Mouse (Mus musculus): Measurements from ENCODE around the gene Gatb. TPM values are rescaled to one million over a fixed set of nuclear protein-coding genes. Genes with fewer than 3 reads are reported as not detected.

The Gatb gene
- total RNA-seq, 2 experiments from 2014 or later = 17.4 to 19.6 TPM

DNA sequence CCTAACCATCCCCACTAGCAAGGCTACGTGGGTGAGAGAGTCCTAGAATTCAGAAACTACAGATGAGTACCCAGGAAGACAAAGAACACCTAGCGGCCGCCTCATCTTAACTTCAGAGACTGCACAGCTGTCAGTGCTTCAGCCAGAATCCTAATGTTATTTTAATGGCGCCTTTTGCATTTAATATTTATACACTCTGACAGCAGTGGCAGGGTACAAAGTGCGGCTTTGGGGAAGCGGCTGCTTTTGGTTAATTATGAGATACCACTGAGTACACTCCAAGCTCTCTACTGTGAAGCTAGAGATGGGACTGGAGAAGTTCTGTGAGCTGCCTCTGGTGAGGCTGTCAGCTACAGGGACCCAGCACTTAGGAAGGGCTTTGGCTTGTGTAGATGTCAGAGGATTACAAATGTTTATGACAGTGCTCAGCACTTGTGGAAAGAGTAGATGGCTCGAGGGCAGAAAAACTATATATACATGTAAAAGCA, 71.6 kb downstream of the Gatb start:
- TF ChIP-seq CTCF (IDR thresholded peaks at IDR 0.05) = no peak
- no peak overlapping the region for H3K27ac ChIP-seq
- H3K4me3 ChIP-seq = no peak overlapping the region
- DNase-seq = no peak
- intact Hi-C loops (cut with DNase I) = no loop called here

GRCm38 (mm10) chr3:85649176-85649575, 75.3 kb downstream of the Gatb start:
- TF ChIP-seq CTCF (IDR thresholded peaks at IDR 0.05) = no peak
- intact Hi-C loops (cut with DNase I) = no loop called here
- no peak overlapping the region for H3K27ac ChIP-seq

DNA sequence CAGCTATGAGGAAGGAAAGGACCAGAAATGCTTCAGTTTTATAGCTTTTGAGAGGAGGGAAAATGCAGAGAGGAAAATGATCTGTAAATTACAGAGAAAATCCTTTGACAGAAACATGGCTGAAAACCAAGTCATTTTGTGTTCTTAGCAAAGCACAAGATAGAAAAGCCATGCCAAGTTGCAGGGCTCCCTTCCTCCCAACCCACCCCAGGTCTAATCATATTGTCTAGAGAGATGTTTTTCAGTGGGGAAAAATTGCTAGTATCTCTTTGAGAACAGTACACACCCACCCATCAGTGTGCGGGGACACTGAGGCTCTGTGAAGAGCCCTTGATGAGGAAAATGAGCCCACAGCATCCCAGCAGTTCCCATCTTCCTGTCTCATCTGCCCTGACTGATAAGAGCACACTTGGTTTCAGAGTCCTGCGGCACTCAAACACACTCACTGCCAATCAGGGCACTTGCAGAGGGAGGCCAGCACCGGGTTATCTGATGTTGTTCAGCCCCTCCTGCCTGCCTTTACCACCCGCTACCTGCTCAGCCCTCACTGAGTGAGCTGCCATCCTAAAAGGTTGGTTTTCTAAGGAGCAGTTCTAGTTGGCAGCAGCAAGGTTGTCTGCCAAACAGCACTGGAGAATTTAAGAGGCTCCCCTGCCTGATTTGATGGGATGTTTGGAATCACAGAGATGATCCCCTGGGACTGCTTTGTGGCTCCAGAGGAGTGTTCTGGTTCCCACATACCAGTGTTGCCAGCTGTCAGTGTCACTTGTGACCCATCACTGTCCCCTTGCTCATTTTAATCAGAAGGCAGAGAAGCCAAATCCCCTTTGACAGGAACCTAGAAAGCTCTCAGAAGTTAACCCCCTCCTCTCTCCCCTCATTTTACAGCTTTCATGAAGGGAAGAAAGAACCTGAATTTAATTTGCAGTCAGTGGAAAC, 79.1 kb downstream of the Gatb start:
- intact Hi-C loops (cut with DNase I) = no loop called here
- no peak overlapping the region for H3K27ac ChIP-seq
- H3K4me3 ChIP-seq = no peak overlapping the region
- TF ChIP-seq CTCF (IDR thresholded peaks at IDR 0.05) = no peak
- DNase-seq = no peak

More at GRCm38 (mm10) chr3:85649176-85649575, 75.3 kb downstream of the Gatb start:
- no peak for DNase-seq
- H3K4me3 ChIP-seq = no peak overlapping the region

- H3K4me3 ChIP-seq = no peak overlapping the region
- intact Hi-C loops (cut with DNase I) = no loop called here
- no peak overlapping the region for H3K27ac ChIP-seq
- no peak for DNase-seq
- no peak for TF ChIP-seq CTCF (IDR thresholded peaks at IDR 0.05)
These were observed 81.6 kb downstream of the Gatb start for GRCm38 (mm10) chr3:85655538-85655937.

GRCm38 (mm10) chr3:85659681-85660080, 85.8 kb downstream of the Gatb start:
- no peak for TF ChIP-seq CTCF (IDR thresholded peaks at IDR 0.05)
- Histone ChIP-seq H3K27ac (no peak overlapping the region), H3K4me3 (no peak overlapping the region)
- no peak for DNase-seq
- intact Hi-C loops (cut with DNase I) = no loop called here

GRCm38 (mm10) chr3:85661926-85662813, 88.3 kb downstream of the Gatb start:
- no peak for TF ChIP-seq CTCF (IDR thresholded peaks at IDR 0.05)
- intact Hi-C loops (cut with DNase I) = no loop called here
- H3K27ac ChIP-seq = no peak overlapping the region
- H3K4me3 ChIP-seq = no peak overlapping the region
- no peak for DNase-seq

DNA sequence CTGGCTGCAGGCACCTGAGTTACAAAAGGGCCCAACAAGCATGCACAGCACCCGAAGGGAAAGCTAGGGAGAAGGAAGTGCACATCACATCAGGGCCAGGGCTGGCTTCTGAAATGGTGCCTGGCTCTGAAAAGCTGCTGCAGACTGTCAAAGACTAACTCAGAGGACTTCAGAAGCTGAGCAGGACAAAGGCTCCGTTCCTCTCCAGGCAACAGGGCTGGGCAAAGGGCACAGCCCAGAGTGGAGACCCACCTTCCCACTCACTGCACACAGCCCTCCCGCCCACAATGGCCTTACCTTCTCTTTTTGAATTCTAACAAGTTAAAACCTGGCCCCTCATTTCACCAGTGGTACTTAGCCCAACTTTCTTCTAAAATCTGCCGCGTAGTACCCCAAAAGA, 89.9 kb downstream of the Gatb start:
- intact Hi-C loops (cut with DNase I) = no loop called here
- no peak for TF ChIP-seq CTCF (IDR thresholded peaks at IDR 0.05)
- Histone ChIP-seq H3K27ac (no peak overlapping the region), H3K4me3 (no peak overlapping the region)
- no peak for DNase-seq

DNA sequence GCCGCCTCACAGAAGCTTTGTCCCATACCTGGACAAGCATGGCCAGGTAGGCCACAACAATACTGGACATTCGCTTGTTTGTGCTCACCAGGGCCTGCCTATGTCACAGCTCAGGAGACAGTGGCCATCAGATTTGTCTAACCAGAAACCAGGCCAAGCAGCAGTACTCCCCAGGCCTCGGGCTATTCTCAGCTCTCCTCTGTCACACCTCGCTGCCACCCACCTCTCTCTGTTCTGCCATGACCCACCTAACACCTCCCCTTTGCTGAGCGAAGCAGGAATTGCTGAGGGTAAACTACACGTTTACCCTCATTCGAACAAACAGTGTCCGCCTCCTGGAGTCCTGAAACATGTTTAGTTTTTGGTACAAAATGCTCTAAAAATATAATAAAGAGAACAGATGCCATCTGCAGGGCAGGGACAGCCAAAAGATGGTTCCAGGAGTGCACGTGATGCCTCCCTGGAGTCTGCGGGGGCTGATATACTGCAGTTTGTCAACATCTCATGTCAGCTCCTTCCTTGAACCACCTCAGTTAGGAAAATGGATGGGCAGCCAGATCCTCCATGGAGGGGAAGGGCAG, 90.8 kb downstream of the Gatb start:
- no peak for TF ChIP-seq CTCF (IDR thresholded peaks at IDR 0.05)

GRCm38 (mm10) chr3:85666166-85666565, 92.2 kb downstream of the Gatb start:
- H3K27ac ChIP-seq = no peak overlapping the region

More for the DNA sequence above, 90.8 kb downstream of the Gatb start:
- H3K27ac ChIP-seq = no peak overlapping the region
- intact Hi-C loops (cut with DNase I) = no loop called here
- DNase-seq = no peak
- no peak overlapping the region for H3K4me3 ChIP-seq

DNA sequence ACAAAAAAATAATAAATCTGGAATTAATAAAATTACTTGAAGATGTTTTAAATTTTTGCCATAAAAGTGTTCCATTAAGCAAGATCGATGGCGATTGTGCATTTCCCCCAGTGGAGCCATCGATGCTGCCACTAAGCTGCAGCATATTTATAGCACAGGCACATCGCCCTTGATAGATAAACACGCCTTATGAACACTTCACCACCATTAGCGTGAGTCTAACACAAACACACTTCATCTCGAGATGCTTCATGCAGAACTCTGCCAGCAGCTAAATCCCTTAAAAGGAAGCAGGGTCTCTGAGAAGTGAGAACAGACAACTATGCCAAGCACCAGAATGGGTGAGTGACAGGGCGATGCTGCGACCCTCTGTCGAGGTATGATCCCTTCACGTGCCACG, 92.8 kb downstream of the Gatb start:
- Histone ChIP-seq H3K27ac (no peak overlapping the region), H3K4me3 (no peak overlapping the region)
- DNase-seq = no peak
- no peak for TF ChIP-seq CTCF (IDR thresholded peaks at IDR 0.05)
- intact Hi-C loops (cut with DNase I) = no loop called here

More at GRCm38 (mm10) chr3:85666166-85666565, 92.2 kb downstream of the Gatb start:
- no peak overlapping the region for H3K4me3 ChIP-seq
- intact Hi-C loops (cut with DNase I) = no loop called here
- TF ChIP-seq CTCF (IDR thresholded peaks at IDR 0.05) = no peak
- DNase-seq = no peak

GRCm38 (mm10) chr3:85667683-85668082, 93.8 kb downstream of the Gatb start:
- no peak for TF ChIP-seq CTCF (IDR thresholded peaks at IDR 0.05)
- intact Hi-C loops (cut with DNase I) = no loop called here
- Histone ChIP-seq H3K27ac (no peak overlapping the region), H3K4me3 (no peak overlapping the region)
- DNase-seq = no peak

GRCm38 (mm10) chr3:85669844-85670243, 95.9 kb downstream of the Gatb start:
- intact Hi-C loops (cut with DNase I) = no loop called here
- Histone ChIP-seq H3K4me3 (no peak overlapping the region), H3K27ac (no peak overlapping the region)
- DNase-seq = no peak
- no peak for TF ChIP-seq CTCF (IDR thresholded peaks at IDR 0.05)

Data from gastrocnemius, adult 2 months (tissue).